Mouse (Mus musculus): ENCODE measurements around the gene Saysd1. TPM values are rescaled to one million over a fixed set of nuclear protein-coding genes. Genes with fewer than 3 reads are reported as not detected.
A peak's percentile ranks its signal among the peaks of the same experiment; 100 is the strongest.

Saysd1 gene
- polyA plus RNA-seq, 1 experiment from 2014 or later: 10.5 TPM

GRCm38 (mm10) chr14:20081937-20082533 lies 56.3 kb downstream of the Saysd1 start:
- WGBS: 69% methylated on average over 5 of the region's 5 CpGs
- DNase-seq (ENCODE audit: low spot score): no peak

GRCm38 (mm10) chr14:20081084-20081483 lies 57.2 kb downstream of the Saysd1 start:
- 84% methylated on average over 1 of the region's 1 CpGs for WGBS
- no peaks in the 10 kb centered on the region for H3K27me3 ChIP-seq (ENCODE audit: insufficient read depth, poor library complexity, severe bottlenecking)
- H3K27ac ChIP-seq: no peak overlapping the region
- H3K4me1 ChIP-seq: peaks cover 17% of the 10 kb centered on the region
- DNase-seq (ENCODE audit: low spot score): no peak
- 0 out of 2 replicates have a peak, but pooled peaks cover 3% of the 10 kb centered on the region for H3K36me3 ChIP-seq
- no peaks in the 10 kb centered on the region for H3K9me3 ChIP-seq
- H3K4me3 ChIP-seq: no peak overlapping the region

More at GRCm38 (mm10) chr14:20081937-20082533, 56.3 kb downstream of the Saysd1 start:
- Histone ChIP-seq H3K36me3 (0 out of 2 replicates have a peak, but pooled peaks cover 1% of the 10 kb centered on the region), H3K4me1 (peaks cover 17% of the 10 kb centered on the region), H3K27ac (peak overlapping the region; percentile 97), H3K27me3 (ENCODE audit: insufficient read depth, poor library complexity, severe bottlenecking) (no peaks in the 10 kb centered on the region), H3K4me3 (peak overlapping the region; percentile 69), H3K9me3 (no peaks in the 10 kb centered on the region)

GRCm38 (mm10) chr14:20077181-20077580 lies 61.2 kb downstream of the Saysd1 start:
- Histone ChIP-seq H3K27ac (no peak overlapping the region), H3K4me3 (no peak overlapping the region), H3K4me1 (peaks cover 10% of the 10 kb centered on the region), H3K36me3 (0 out of 2 replicates have a peak, but pooled peaks cover 3% of the 10 kb centered on the region), H3K27me3 (ENCODE audit: insufficient read depth, poor library complexity, severe bottlenecking) (no peaks in the 10 kb centered on the region), H3K9me3 (no peaks in the 10 kb centered on the region)
- no peak for DNase-seq (ENCODE audit: low spot score)
- 86% methylated on average over 6 of the region's 6 CpGs for WGBS

GRCm38 (mm10) chr14:20075544-20075943 lies 62.8 kb downstream of the Saysd1 start:
- no peaks in the 10 kb centered on the region; the same call in 1 of the 2 replicates for H3K4me1 ChIP-seq
- H3K36me3 ChIP-seq: 0 out of 2 replicates have a peak, but pooled peaks cover 3% of the 10 kb centered on the region
- no peak overlapping the region for H3K27ac ChIP-seq
- 91% methylated on average over 7 of the region's 7 CpGs for WGBS
- DNase-seq (ENCODE audit: low spot score): no peak
- H3K4me3 ChIP-seq: no peak overlapping the region
- H3K9me3 ChIP-seq: no peaks in the 10 kb centered on the region
- no peaks in the 10 kb centered on the region for H3K27me3 ChIP-seq (ENCODE audit: insufficient read depth, poor library complexity, severe bottlenecking)

- Histone ChIP-seq H3K9me3 (no peaks in the 10 kb centered on the region), H3K4me1 (no peaks in the 10 kb centered on the region; the same call in 1 of the 2 replicates), H3K4me3 (no peak overlapping the region), H3K36me3 (0 out of 2 replicates have a peak, but pooled peaks cover 3% of the 10 kb centered on the region), H3K27ac (no peak overlapping the region), H3K27me3 (ENCODE audit: insufficient read depth, poor library complexity, severe bottlenecking) (no peaks in the 10 kb centered on the region)
- WGBS: 75% methylated on average over 1 of the region's 1 CpGs
- DNase-seq (ENCODE audit: low spot score): no peak
Measured at GRCm38 (mm10) chr14:20074759-20075158, 63.6 kb downstream of the Saysd1 start.

- no peak overlapping the region for H3K27ac ChIP-seq
- H3K9me3 ChIP-seq: no peaks in the 10 kb centered on the region
- DNase-seq (ENCODE audit: low spot score): no peak
- H3K36me3 ChIP-seq: no peaks in the 10 kb centered on the region
- H3K27me3 ChIP-seq (ENCODE audit: insufficient read depth, poor library complexity, severe bottlenecking): 0 out of 2 replicates have a peak, but pooled peaks cover 4% of the 10 kb centered on the region
- H3K4me3 ChIP-seq: no peak overlapping the region
- peaks cover 3% of the 10 kb centered on the region; the same call in 1 of the 2 replicates for H3K4me1 ChIP-seq
Measured at GRCm38 (mm10) chr14:20070629-20071028, 67.7 kb downstream of the Saysd1 start.

- DNase-seq (ENCODE audit: low spot score): no peak
- Histone ChIP-seq H3K9me3 (no peaks in the 10 kb centered on the region), H3K4me3 (no peak overlapping the region), H3K36me3 (no peaks in the 10 kb centered on the region), H3K27ac (no peak overlapping the region), H3K4me1 (peaks cover 3% of the 10 kb centered on the region; the same call in 1 of the 2 replicates), H3K27me3 (ENCODE audit: insufficient read depth, poor library complexity, severe bottlenecking) (0 out of 2 replicates have a peak, but pooled peaks cover 4% of the 10 kb centered on the region)
- WGBS: 82% methylated on average over 2 of the region's 2 CpGs
Measured at GRCm38 (mm10) chr14:20068365-20068764, 70.0 kb downstream of the Saysd1 start.

- 0 out of 2 replicates have a peak, but pooled peaks cover 4% of the 10 kb centered on the region for H3K27me3 ChIP-seq (ENCODE audit: insufficient read depth, poor library complexity, severe bottlenecking)
- H3K27ac ChIP-seq: no peak overlapping the region
- 40% methylated on average over 18 of the region's 18 CpGs for WGBS
Measured at GRCm38 (mm10) chr14:20067293-20068074, 70.8 kb downstream of the Saysd1 start.

GRCm38 (mm10) chr14:20064771-20065170 lies 73.6 kb downstream of the Saysd1 start:
- no peak overlapping the region for H3K27ac ChIP-seq
- H3K9me3 ChIP-seq: no peaks in the 10 kb centered on the region
- H3K4me1 ChIP-seq: peaks cover 3% of the 10 kb centered on the region; the same call in 1 of the 2 replicates
- H3K36me3 ChIP-seq: no peaks in the 10 kb centered on the region
- no peak for DNase-seq (ENCODE audit: low spot score)
- no peak overlapping the region for H3K4me3 ChIP-seq
- H3K27me3 ChIP-seq (ENCODE audit: insufficient read depth, poor library complexity, severe bottlenecking): 0 out of 2 replicates have a peak, but pooled peaks cover 4% of the 10 kb centered on the region

More at GRCm38 (mm10) chr14:20067293-20068074, 70.8 kb downstream of the Saysd1 start:
- Histone ChIP-seq H3K9me3 (no peaks in the 10 kb centered on the region), H3K4me1 (peaks cover 3% of the 10 kb centered on the region; the same call in 1 of the 2 replicates), H3K4me3 (no peak overlapping the region), H3K36me3 (no peaks in the 10 kb centered on the region)
- peak; percentile 82 for DNase-seq (ENCODE audit: low spot score)

GRCm38 (mm10) chr14:20048481-20048835 lies 89.9 kb downstream of the Saysd1 start:
- Histone ChIP-seq H3K36me3 (no peaks in the 10 kb centered on the region), H3K4me3 (no peak overlapping the region), H3K4me1 (peaks cover 13% of the 10 kb centered on the region; the same call in 1 of the 2 replicates), H3K27ac (no peak overlapping the region), H3K9me3 (no peaks in the 10 kb centered on the region), H3K27me3 (ENCODE audit: insufficient read depth, poor library complexity, severe bottlenecking) (no peaks in the 10 kb centered on the region)
- 47% methylated on average over 2 of the region's 2 CpGs for WGBS
- DNase-seq (ENCODE audit: low spot score): no peak

- DNase-seq (ENCODE audit: low spot score): no peak
- Histone ChIP-seq H3K4me3 (no peak overlapping the region), H3K9me3 (no peaks in the 10 kb centered on the region), H3K27me3 (ENCODE audit: insufficient read depth, poor library complexity, severe bottlenecking) (no peaks in the 10 kb centered on the region), H3K4me1 (peaks cover 13% of the 10 kb centered on the region; the same call in 1 of the 2 replicates), H3K36me3 (no peaks in the 10 kb centered on the region), H3K27ac (no peak overlapping the region)
- WGBS: 49% methylated on average over 3 of the region's 3 CpGs
Measured at GRCm38 (mm10) chr14:20047814-20048480, 90.4 kb downstream of the Saysd1 start.

GRCm38 (mm10) chr14:20047291-20047690 lies 91.0 kb downstream of the Saysd1 start:
- Histone ChIP-seq H3K36me3 (no peaks in the 10 kb centered on the region), H3K27ac (no peak overlapping the region), H3K4me3 (no peak overlapping the region), H3K4me1 (peaks cover 13% of the 10 kb centered on the region; the same call in 1 of the 2 replicates), H3K27me3 (ENCODE audit: insufficient read depth, poor library complexity, severe bottlenecking) (no peaks in the 10 kb centered on the region), H3K9me3 (no peaks in the 10 kb centered on the region)
- 56% methylated on average over 2 of the region's 2 CpGs for WGBS
- no peak for DNase-seq (ENCODE audit: low spot score)

Data from heart, embryonic 10.5 days (tissue).